Mouse (Mus musculus) liver, adult 2 months (tissue): ENCODE results near the gene Bid.

Source experiments
- CTCF ChIP-seq: fragments of 200-500 bp; IDR thresholded peaks from 2 replicates; pipeline ENCODE4 v1.5.1; 2011; ENCODE audit warnings: low read depth, low read length, control low read depth
- POLR2A ChIP-seq: fragments of 200-500 bp; IDR thresholded peaks from 2 replicates; pipeline ENCODE4 v1.6.1; 2011; ENCODE audit warnings: low read length, control low read depth; ENCODE audit not compliant: insufficient read depth; ENCODE audit errors: extremely low read depth

DNA sequence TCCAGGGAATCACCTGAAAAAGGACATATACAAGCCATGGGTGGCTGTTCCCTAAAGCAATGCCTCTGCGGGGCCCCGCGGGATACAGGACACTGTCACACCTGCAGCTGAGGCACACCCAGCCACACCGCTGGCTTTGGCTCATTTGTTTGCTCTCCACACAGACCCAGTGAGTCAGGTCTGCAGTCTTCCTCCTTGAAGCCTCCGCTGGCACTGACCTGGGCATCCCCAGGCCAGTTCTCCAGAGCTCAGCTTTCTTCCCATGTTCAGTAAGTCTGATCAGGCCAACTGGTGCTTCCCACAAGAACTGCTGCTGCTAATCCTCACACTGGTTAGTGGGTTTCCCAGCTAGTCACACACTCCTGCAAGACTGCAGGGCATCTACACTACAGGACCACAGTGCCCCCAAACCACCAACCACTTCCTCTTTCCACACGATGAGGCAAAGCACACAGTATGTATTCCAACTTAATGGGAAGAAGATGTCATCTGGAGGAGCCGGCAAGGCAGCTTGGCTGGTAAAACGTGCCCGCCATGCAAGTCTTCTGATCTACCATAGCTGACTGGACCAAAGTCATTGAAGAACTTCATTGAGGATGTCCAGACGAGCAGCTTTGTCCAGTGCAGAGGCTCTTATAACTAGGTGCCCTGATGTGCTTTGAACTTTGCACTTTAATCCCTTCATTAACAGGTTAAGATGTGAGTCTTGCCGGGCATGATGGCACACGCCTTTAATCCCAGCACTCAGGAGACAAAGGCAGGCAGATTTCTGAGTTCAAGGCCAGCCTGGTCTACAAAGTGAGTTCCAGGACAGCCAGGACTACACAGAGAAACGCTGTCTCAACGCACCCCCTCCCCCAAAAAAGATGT lies 14.6 kb downstream of the Bid start:
- TF ChIP-seq CTCF, result no peak
- TF ChIP-seq POLR2A, result no peak
